Mouse (Mus musculus): ENCODE measurements around the gene Lmtk3.
A peak's percentile ranks its signal among the peaks of the same experiment; 100 is the strongest.

Gene Lmtk3

DNA sequence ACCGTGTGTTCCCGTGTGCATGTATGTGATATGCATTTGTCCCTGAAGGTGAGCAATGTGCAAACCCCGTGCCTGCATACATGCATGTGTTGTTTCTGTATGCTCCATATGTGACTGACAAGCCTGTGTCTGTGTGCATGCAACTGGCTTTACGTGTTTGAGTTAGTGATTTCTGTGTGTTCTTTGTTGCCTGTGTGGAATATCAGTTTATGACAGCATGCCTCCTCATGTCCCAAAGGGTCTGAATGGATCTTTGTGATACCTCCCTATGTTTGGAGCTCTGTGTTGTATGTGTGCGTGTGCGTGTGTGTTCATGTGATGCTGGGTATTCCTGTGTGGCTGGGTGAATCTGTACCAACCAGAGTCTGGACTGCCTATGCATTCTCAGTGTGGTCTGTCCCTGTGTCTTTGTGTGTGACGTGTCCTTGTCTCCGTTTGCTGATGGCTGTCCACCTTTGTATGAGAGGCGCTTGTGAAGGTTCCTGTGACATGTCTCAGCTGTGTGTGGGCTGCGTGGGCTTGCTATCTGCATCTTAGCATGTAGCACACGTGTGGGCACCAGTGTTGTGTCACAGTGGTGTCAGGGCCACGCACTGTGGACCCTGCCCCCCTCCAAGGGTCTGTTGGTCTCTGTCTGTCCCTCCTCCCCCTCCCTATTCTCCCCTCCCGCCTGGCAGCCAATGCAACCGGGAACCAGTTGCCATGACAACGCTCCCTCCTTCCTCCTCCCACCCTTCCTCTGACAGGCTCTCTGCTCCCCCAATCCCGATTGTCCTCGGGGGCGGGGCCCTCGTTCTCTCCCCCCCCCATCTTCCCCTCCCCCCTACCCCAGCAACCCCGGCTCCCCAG lies 1.2 kb downstream of the Lmtk3 start, which contains the start of gene Sult2b1:
Gene Sult2b1 (minus strand): TSS at position 146 of the 849 bp plus-strand sequence.
- no peak for DNase-seq

GRCm38 (mm10) chr7:45785388-45786135 lies 2.0 kb downstream of the Lmtk3 start:
- no peak for DNase-seq

DNA sequence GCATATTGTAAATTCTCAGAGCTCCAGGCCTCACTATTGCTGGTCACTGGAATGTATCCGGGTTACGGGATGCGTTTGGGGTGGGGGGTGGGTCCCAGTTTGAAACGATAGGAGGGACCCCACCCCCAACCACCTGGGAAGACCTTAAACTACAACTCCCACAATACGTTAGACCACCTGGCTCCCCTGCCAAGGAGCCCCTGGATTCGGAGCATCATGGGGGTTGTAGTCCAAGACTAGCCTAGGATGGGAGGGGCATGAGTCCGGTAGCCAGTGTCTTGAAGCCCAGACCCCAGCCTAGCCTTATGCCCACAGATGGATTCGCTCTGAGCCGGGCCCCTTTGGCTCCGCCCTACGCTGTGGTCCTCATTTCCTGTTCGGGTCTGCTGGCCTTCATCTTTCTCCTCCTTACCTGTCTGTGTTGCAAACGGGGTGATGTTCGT lies 2.6 kb downstream of the Lmtk3 start:
- no peak for DNase-seq

- DNase-seq = no peak
These were observed 3.3 kb downstream of the Lmtk3 start for GRCm38 (mm10) chr7:45786661-45787413.

DNA sequence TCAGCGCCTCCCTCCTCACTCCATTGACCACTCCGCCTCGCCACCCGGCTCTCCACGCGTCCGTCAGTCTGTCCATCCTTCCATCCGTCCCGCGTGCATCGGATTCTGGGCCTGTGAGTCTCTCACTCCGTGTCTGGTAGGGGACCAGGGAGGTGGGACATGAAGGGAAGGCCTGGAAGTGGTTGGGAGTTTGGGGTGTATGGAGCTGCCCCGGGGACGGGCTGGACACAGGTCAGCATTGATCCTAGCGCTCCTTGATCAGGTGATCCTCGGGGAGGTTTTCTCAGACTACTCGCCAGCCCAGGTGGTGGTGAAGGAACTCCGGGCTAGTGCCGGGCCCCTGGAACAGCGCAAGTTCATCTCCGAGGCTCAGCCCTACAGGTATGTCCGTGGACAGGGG lies 4.1 kb downstream of the Lmtk3 start:
- no peak for DNase-seq

DNA sequence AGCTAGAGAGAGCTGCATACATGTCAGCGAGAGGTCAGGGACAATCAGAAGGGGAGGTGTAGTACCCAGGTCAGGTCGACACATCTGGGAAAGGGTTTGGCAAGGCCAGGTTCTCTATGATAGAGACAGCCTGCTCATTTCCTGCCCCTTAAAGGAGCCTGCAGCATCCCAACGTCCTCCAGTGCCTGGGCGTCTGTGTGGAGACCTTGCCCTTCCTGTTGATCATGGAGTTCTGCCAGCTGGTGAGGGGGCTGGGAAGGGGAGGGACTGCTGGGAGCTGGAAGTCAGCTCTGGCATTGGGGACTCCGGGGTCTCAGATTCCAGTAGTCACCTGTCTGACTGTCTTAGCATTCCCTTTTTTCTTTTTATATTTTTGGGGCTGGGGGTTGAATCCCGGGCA lies 7.2 kb downstream of the Lmtk3 start:
- DNase-seq = no peak

DNA sequence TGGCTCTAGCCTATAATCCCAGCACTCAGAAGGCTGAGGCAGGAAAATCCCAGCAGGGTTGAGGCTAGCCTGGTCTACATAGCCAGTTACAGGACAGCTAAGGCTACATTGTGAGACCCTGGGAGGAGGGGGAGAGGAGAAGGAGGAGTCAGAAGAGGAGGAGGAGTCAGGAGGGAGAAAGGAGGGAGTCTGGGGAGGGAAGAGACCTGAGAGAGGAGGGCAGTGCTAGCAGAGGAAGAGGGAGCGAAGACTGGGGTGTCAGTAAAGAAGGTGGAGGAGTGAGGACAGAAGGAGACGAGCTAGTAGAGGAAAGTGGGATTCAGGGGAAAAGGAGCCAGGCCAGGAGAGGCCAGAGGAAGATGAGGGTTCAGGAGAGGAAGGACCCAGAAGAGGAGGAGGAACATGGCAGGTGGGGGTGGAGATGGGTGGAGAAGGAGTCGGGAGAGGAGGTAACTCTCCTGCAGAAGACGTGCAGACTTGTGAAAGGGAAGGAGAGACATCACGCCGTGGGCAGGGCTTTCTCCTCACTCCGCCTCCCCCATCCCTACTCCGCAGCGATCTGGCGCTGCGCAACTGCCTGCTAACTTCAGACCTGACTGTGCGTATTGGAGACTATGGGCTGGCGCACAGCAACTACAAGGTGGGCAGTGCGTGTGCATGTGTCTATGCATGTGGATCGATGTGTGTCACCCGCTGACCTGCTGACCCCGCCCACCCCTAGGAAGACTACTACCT lies 8.4 kb downstream of the Lmtk3 start:
- DNase-seq = no peak

DNA sequence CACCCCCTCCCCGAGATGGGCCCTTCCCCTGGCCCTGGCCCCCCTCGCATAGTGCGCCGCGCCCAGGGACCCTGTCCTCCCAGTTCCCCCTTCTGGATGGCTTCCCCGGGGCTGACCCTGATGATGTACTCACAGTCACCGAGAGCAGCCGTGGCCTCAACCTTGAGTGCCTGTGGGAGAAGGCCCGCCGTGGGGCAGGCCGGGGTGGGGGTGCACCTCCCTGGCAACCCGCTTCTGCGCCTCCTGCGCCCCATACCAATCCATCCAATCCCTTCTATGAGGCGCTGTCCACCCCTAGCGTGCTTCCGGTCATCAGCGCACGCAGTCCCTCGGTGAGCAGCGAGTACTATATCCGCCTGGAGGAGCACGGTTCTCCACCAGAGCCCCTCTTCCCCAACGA lies 9.7 kb downstream of the Lmtk3 start:
- no peak for DNase-seq

DNA sequence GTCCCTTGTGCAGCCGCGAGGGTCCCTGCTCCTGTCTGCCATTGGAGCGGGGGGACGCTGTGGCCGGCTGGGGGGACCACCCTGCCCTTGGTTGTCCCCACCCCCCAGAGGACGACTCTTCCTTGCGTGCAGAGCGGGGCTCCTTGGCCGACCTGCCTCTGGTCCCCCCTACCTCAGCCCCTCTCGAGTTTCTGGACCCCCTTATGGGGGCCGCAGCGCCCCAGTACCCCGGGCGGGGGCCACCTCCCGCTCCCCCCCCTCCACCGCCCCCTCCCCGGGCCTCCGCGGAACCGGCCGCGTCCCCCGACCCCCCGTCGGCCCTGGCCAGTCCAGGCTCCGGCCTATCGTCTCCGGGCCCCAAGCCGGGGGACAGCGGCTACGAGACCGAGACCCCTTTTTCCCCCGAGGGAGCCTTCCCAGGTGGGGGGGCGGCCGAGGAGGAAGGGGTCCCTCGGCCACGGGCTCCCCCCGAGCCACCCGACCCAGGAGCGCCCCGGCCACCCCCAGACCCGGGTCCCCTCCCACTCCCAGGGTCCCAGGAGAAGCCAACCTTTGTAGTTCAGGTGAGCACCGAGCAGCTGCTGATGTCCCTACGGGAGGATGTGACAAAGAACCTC lies 10.5 kb downstream of the Lmtk3 start:
- no peak for DNase-seq

DNA sequence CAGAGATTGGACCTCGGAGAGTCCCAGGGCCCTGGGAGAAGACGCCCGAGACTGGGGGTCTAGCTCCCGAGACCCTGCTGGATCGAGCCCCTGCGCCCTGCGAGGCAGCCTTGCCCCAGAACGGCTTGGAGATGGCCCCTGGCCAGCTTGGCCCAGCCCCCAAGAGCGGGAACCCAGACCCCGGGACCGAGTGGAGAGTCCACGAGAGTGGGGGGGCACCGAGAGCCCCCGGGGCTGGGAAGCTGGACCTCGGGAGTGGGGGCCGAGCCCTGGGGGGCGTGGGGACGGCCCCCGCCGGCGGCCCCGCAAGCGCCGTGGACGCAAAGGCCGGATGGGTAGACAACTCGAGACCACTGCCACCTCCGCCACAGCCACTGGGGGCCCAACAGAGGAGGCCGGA lies 11.4 kb downstream of the Lmtk3 start:
- no peak for DNase-seq

DNA sequence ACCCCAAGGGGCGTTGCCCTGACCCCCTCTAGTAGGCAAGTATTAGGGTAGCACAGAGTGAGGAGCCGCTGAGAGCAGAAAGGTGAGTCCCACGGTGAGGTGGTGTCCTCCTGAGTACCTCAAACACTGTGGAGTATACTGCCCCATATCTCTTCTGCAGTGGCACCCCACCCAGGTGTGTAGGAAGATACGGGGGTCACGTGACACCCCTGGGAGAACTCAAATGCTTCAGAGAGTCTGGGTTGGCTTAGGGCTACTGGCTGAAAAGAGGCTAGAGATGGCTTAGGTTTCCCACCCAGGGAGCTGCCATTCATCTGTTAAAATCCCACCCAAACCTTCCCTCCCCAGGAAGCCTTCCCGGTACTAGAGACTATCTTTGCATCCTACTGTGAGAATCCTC lies 13.4 kb downstream of the Lmtk3 start:
- DNase-seq = no peak

- no peak for DNase-seq
These were observed 14.3 kb downstream of the Lmtk3 start for GRCm38 (mm10) chr7:45797661-45798510.

DNA sequence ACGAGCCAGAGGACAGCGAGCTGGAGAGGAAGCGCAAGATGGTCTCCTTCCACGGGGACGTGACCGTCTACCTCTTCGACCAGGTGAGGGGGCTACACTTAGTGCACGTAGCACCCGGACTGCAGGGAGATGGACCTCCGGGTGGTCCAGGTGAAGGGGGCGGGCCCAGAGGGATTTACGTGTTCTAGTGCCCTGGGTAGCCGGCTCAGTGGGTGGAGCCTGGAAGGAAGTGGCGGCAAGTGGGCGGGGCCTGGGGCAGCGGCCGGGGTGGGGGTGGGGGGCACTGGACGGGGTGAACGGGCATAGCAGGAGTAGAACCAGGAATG lies 14.9 kb downstream of the Lmtk3 start:
- peak; percentile 47 for DNase-seq

GRCm38 (mm10) chr7:45798931-45799330 lies 15.4 kb downstream of the Lmtk3 start:
- no peak for DNase-seq

DNA sequence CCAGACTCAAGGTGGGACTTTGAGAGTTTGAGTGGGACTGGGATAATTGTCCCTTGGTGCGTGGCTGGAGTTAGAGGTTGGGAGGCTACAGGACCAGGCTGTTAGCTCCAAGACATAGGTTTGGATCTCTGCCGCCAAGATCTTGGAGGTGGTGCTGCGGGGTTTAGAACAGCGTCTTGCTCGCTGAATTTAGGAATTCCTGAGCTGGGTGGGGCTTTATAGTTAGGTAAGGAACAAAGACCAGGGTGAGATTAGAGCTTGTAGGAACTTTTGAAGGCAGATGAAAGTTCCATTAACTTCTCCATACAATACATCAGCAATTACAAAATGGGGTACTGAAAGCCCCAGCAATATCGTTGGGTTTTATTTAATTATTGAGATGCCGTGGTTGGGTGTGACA lies 16.5 kb downstream of the Lmtk3 start:
- DNase-seq = no peak

GRCm38 (mm10) chr7:45800546-45801204 lies 17.1 kb downstream of the Lmtk3 start:
- no peak for DNase-seq

GRCm38 (mm10) chr7:45801348-45801747 lies 17.8 kb downstream of the Lmtk3 start:
- DNase-seq = peak; percentile 92

DNA sequence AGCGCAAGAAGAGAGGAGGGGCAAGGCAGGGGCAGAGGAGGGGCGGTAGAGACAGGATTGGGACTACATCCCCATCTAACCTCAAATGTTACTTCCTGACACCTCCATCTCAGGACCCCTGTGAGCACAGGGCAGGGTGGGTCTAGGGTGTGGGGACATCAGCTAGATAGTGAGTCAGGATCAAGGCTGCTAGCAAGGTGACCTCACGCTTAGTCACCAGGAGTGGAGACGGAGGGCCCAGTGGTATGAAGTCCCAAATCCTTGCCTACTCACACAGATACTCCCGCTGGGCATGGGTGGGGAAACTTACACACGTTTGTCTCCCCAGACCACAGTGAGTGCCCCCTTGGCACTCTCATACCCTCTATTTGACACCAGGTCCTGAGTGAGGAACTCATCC lies 19.0 kb downstream of the Lmtk3 start:
- DNase-seq = no peak

GRCm38 (mm10) chr7:45805941-45806340 lies 22.4 kb downstream of the Lmtk3 start:
- DNase-seq = no peak

- DNase-seq = no peak
These were observed 24.9 kb downstream of the Lmtk3 start for GRCm38 (mm10) chr7:45808471-45808870.

Data from thymus, postnatal 14 days (tissue).